Mouse (Mus musculus) forebrain, embryonic 13.5 days (tissue): ENCODE data around the gene H2-Ke6. TPM values are rescaled to one million over a fixed set of nuclear protein-coding genes. Genes with fewer than 3 reads are reported as not detected.
"Not testable (repeated sequence)": the region's sequence is repeated elsewhere in the genome, so short reads cannot be mapped to it uniquely, and the experiment has no call there.

ENCODE experiments used
- ATAC-seq: fragments of 200-750 bp; cut with Nextera tagmentation; 2 replicates; pipeline ENCODE4 v1.8.0; 2017
- H3K27ac ChIP-seq: fragments of 300-500 bp; sonication (generic); 2 replicates; pipeline ENCODE4 v1.5.1; 2015; ENCODE audit warnings: inconsistent platforms, mild to moderate bottlenecking, moderate library complexity
- H3K27me3 ChIP-seq: fragments of 300-500 bp; sonication (generic); 2 replicates; pipeline ENCODE4 v1.6.1; 2015; ENCODE audit warnings: mild to moderate bottlenecking, inconsistent platforms
- H3K36me3 ChIP-seq: fragments of 300-500 bp; sonication (generic); 2 replicates; pipeline ENCODE4 v1.6.1; 2015; ENCODE audit warnings: mild to moderate bottlenecking, inconsistent platforms; ENCODE audit not compliant: poor library complexity, severe bottlenecking
- H3K4me1 ChIP-seq: fragments of 300-500 bp; sonication (generic); 2 replicates; pipeline ENCODE4 v1.6.1; 2015; ENCODE audit warnings: inconsistent platforms
- H3K4me2 ChIP-seq: fragments of 300-500 bp; sonication (generic); 2 replicates; pipeline ENCODE4 v1.6.1; 2015; ENCODE audit warnings: inconsistent platforms, mild to moderate bottlenecking, moderate library complexity
- H3K4me3 ChIP-seq: fragments of 300-500 bp; sonication (generic); 2 replicates; pipeline ENCODE4 v1.5.1; 2015; ENCODE audit warnings: mild to moderate bottlenecking, inconsistent platforms
- H3K9ac ChIP-seq: fragments of 300-500 bp; sonication (generic); 2 replicates; pipeline ENCODE4 v1.6.1; 2015; ENCODE audit warnings: mild to moderate bottlenecking, inconsistent platforms
- H3K9me3 ChIP-seq: fragments of 300-500 bp; sonication (generic); replicated peaks from 2 replicates; pipeline ENCODE4 v1.6.1; 2016; ENCODE audit warnings: inconsistent platforms
- WGBS: fragments of 180-500 bp; shearing (Covaris S2); methylation state at CpG from one replicate; pipeline ENCODE4 v1.1.7; 2015; 5-methylcytosine and 5-hydroxymethylcytosine counted together
- microRNA counts: library from miRNA; unstranded; fragments of <30 nt; microRNA quantifications from one replicate; lab custom pipeline; 2016
- microRNA-seq: library from miRNA; unstranded; fragments of <30 nt; microRNA quantifications from one replicate; pipeline ENCODE4, GENCODE M21; 2016
- polyA plus RNA-seq: library from polyadenylated mRNA; unstranded; fragments of >200 nt; fragmentation: Nextera tagmentation; extraction: Ambion mirVana; gene quantifications from 2 replicates; pipeline ENCODE4 v1.2.1, GENCODE M21; 2015

H2-Ke6 gene
- polyA plus RNA-seq, 1 experiment from 2014 or later: 76.0 TPM

- Histone ChIP-seq H3K4me1 (peaks cover 24% of the 10 kb centered on the region), H3K4me3 (peak overlapping the region; percentile 55), H3K27me3 (peaks cover 45% of the 10 kb centered on the region), H3K27ac (peak overlapping the region; percentile 94), H3K9ac (peak overlapping the region; percentile 75), H3K4me2 (peak overlapping the region; percentile 65)
- H3K9me3 ChIP-seq, H3K36me3 ChIP-seq: not testable (repeated sequence)
- under 1% methylated on average over 27 of the region's 27 CpGs for WGBS
- peak; percentile 96 for ATAC-seq
Observed at GRCm38 (mm10) chr17:33981192-33981909, 46.5 kb downstream of the H2-Ke6 start.

- peaks cover 54% of the 10 kb centered on the region for H3K27me3 ChIP-seq
- H3K4me3 ChIP-seq: peak overlapping the region; percentile 55
- H3K9ac ChIP-seq: no peak overlapping the region
- 78% methylated on average over 19 of the region's 19 CpGs for WGBS
- peaks cover 24% of the 10 kb centered on the region for H3K4me1 ChIP-seq
- peak overlapping the region; percentile 65 for H3K4me2 ChIP-seq
- H3K36me3 ChIP-seq: no peaks in the 10 kb centered on the region
- ATAC-seq: no peak
- no peaks in the 10 kb centered on the region for H3K9me3 ChIP-seq
- H3K27ac ChIP-seq: no peak overlapping the region
Observed at GRCm38 (mm10) chr17:33980181-33981035, 47.5 kb downstream of the H2-Ke6 start.

- no peak for ATAC-seq
- peaks cover 24% of the 10 kb centered on the region for H3K4me1 ChIP-seq
- H3K9ac ChIP-seq: no peak overlapping the region
- WGBS: 76% methylated on average over 6 of the region's 6 CpGs
- no peak overlapping the region for H3K4me2 ChIP-seq
- H3K27me3 ChIP-seq: peaks cover 55% of the 10 kb centered on the region
- H3K9me3 ChIP-seq: no peaks in the 10 kb centered on the region
- H3K36me3 ChIP-seq: no peaks in the 10 kb centered on the region
- no peak overlapping the region for H3K4me3 ChIP-seq
- no peak overlapping the region for H3K27ac ChIP-seq
Observed at GRCm38 (mm10) chr17:33979512-33980050, 48.3 kb downstream of the H2-Ke6 start.

- Histone ChIP-seq H3K36me3 (no peaks in the 10 kb centered on the region), H3K9me3 (no peaks in the 10 kb centered on the region), H3K4me3 (peak overlapping the region; percentile 31), H3K27ac (no peak overlapping the region), H3K9ac (peak overlapping the region; percentile 45; the same call in 1 of the 2 replicates), H3K4me2 (peak overlapping the region; percentile 58), H3K4me1 (peaks cover 24% of the 10 kb centered on the region), H3K27me3 (peaks cover 58% of the 10 kb centered on the region)
- ATAC-seq: no peak
- WGBS: 0% methylated on average over 17 of the region's 17 CpGs
Observed at GRCm38 (mm10) chr17:33978631-33979031, 49.2 kb downstream of the H2-Ke6 start.

GRCm38 (mm10) chr17:33977861-33978557 lies 49.9 kb downstream of the H2-Ke6 start:
- H3K27me3 ChIP-seq: peaks cover 61% of the 10 kb centered on the region
- peaks cover 24% of the 10 kb centered on the region for H3K4me1 ChIP-seq
- H3K4me3 ChIP-seq: peak overlapping the region; percentile 31
- H3K9me3 ChIP-seq: no peaks in the 10 kb centered on the region
- WGBS: 2% methylated on average over 57 of the region's 57 CpGs
- no peak overlapping the region for H3K27ac ChIP-seq
- peak overlapping the region; percentile 45 for H3K9ac ChIP-seq
- ATAC-seq: no peak
- H3K4me2 ChIP-seq: peak overlapping the region; percentile 58
- no peaks in the 10 kb centered on the region for H3K36me3 ChIP-seq

MicroRNAs encoded within 50 kb of the gene (microRNA counts, 519-probe panel; counts per million panel counts)
- 3,388 counts per million, percentile 71 among the panel's probes with 10 or more counts for microRNA mmu-miR-219 (lab: Ali Mortazavi, UCI)

Small RNA genes within 50 kb of the gene (microRNA-seq; reads per million reads assigned to microRNA genes)
- 0.80 reads per million for gene Mir219a-1
- gene Mir219c: not detected

Other genes with a start within 250 kb of the H2-Ke6 start
- 8.6 and 10.0 TPM in 2 replicates for gene Angptl4, start 246.2 kb downstream of the H2-Ke6 start, polyA plus RNA-seq
- 27.3 and 29.0 TPM in 2 replicates for gene Kank3, start 217.5 kb downstream of the H2-Ke6 start, polyA plus RNA-seq
- 779 and 868 TPM in 2 replicates for gene Rps28, start 203.5 kb downstream of the H2-Ke6 start, polyA plus RNA-seq
- gene Ndufa7, start 203.5 kb downstream of the H2-Ke6 start, polyA plus RNA-seq: 473 and 507 TPM in 2 replicates
- gene Cd320, start 185.0 kb downstream of the H2-Ke6 start, polyA plus RNA-seq: 60.1 and 66.1 TPM in 2 replicates
- not detected in 2 replicates for gene Gm7029, start 154.2 kb downstream of the H2-Ke6 start, polyA plus RNA-seq
- 6.8 and 7.4 TPM in 2 replicates for gene Kifc1, start 137.4 kb downstream of the H2-Ke6 start, polyA plus RNA-seq
- 0.28 and 0.49 TPM in 2 replicates for gene Platr17, start 122.9 kb downstream of the H2-Ke6 start, polyA plus RNA-seq
- gene Daxx, start 118.6 kb downstream of the H2-Ke6 start, polyA plus RNA-seq: 60.7 and 68.0 TPM in 2 replicates
- 12.3 and 15.0 TPM in 2 replicates for gene Tapbp, start 112.2 kb downstream of the H2-Ke6 start, polyA plus RNA-seq
- gene Zbtb22, start 112.2 kb downstream of the H2-Ke6 start, polyA plus RNA-seq: 18.1 and 20.6 TPM in 2 replicates
- 39.3 and 46.6 TPM in 2 replicates for gene Rgl2, start 98.5 kb downstream of the H2-Ke6 start, polyA plus RNA-seq
- 204 and 214 TPM in 2 replicates for gene Pfdn6, start 87.7 kb downstream of the H2-Ke6 start, polyA plus RNA-seq
- gene Wdr46, start 87.4 kb downstream of the H2-Ke6 start, polyA plus RNA-seq: 28.4 and 29.4 TPM in 2 replicates
- gene B3galt4, start 76.6 kb downstream of the H2-Ke6 start, polyA plus RNA-seq: 7.3 and 9.4 TPM in 2 replicates
- gene Vps52, start 72.2 kb downstream of the H2-Ke6 start, polyA plus RNA-seq: 58.6 and 61.4 TPM in 2 replicates
- 1,165 and 1,184 TPM in 2 replicates for gene Rps18, start 72.1 kb downstream of the H2-Ke6 start, polyA plus RNA-seq
- gene H2-K1, start 27.7 kb downstream of the H2-Ke6 start, polyA plus RNA-seq: 12.9 and 24.0 TPM in 2 replicates
- 12.4 and 15.3 TPM in 2 replicates for gene Ring1, start 3.4 kb downstream of the H2-Ke6 start, polyA plus RNA-seq
- gene Slc39a7, start 3.6 kb upstream of the H2-Ke6 start, polyA plus RNA-seq: 139 and 159 TPM in 2 replicates
- gene Rxrb, start 3.8 kb upstream of the H2-Ke6 start, polyA plus RNA-seq: 52.6 and 57.1 TPM in 2 replicates
- 0.80 and 1.3 TPM in 2 replicates for gene Col11a2, start 11.4 kb upstream of the H2-Ke6 start, polyA plus RNA-seq
- gene H2-Oa, start 64.3 kb upstream of the H2-Ke6 start, polyA plus RNA-seq: not detected in 2 replicates
- 8.7 and 10.0 TPM in 2 replicates for gene H2-DMa, start 91.5 kb upstream of the H2-Ke6 start, polyA plus RNA-seq
- 124 and 125 TPM in 2 replicates for gene Brd2, start 94.6 kb upstream of the H2-Ke6 start, polyA plus RNA-seq
- gene H2-DMb2, start 115.2 kb upstream of the H2-Ke6 start, polyA plus RNA-seq: 0.20 TPM in 1 of 2 replicates, not detected in the other
- 0.20 TPM in 1 of 2 replicates, not detected in the other for gene H2-DMb1, start 125.0 kb upstream of the H2-Ke6 start, polyA plus RNA-seq
- 0.84 and 0.94 TPM in 2 replicates for gene Tap1, start 159.5 kb upstream of the H2-Ke6 start, polyA plus RNA-seq
- gene Psmb9, start 159.7 kb upstream of the H2-Ke6 start, polyA plus RNA-seq: 0.43 and 0.73 TPM in 2 replicates
- 0.65 and 1.6 TPM in 2 replicates for gene Psmb8, start 169.7 kb upstream of the H2-Ke6 start, polyA plus RNA-seq
- 0.76 and 0.87 TPM in 2 replicates for gene Tap2, start 175.5 kb upstream of the H2-Ke6 start, polyA plus RNA-seq
- not detected in 2 replicates for gene H2-Ob, start 210.8 kb upstream of the H2-Ke6 start, polyA plus RNA-seq
- 1.4 and 1.5 TPM in 2 replicates for gene H2-Ab1, start 229.6 kb upstream of the H2-Ke6 start, polyA plus RNA-seq